Mouse (Mus musculus): ENCODE measurements at regions not wholly inside any gene's neighbourhood (a gene's known extent, or its start where the extent isn't known, plus 50 kb on each side); places are given as distances from the start of the nearest gene placed in this dataset.

DNA sequence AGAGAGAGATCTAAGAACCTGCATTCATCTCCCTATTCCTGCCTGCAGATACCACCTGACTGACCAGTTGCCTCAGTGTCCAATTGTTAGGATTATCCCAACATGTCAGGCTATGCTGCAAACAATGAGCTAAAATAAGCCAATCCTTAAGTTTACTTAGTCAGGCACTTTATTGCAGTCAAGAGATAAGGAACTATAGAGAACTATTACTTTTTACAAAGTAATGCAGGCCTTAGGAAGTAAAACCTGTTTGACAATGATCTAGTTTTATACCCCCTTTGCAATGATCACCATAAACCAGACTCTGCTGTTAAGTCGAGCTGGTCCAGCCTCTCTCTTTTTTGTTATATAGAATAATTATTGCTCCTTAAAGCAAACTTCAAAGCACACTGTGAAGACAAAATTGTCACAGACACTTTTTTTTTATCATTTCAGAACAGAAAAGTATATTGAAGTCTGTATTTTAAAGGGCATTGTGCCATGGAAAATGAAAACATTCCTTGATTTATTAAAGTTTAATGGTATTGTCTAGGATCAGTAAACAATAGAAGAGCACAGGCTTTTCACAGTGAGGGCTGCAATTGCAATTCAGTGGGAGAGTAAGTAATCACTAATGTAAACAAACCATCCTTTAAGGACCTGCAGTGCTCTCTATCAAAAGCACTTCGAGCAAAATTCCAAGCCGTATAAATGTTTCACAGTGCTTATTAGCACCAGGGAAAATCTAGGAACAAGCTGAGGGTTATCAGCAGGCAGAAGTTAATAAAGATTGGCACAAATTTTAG lies 152.7 kb downstream of the Gnat3 start:
- TF ChIP-seq CTCF (conservative IDR thresholded peaks at IDR 0.05; ENCODE audit: low read length), result no peak
- no peak for TF ChIP-seq POU5F1 (IDR thresholded peaks at IDR 0.05; ENCODE audit: borderline replicate concordance, low read length)
